Mouse (Mus musculus) liver, embryonic 14.5 days (tissue): ENCODE results near the gene Jhy.

Experiments
- CTCF ChIP-seq: IDR thresholded peaks from 2 replicates; pipeline ENCODE4 v1.5.1; 2016; ENCODE audit warnings: antibody characterized with exemption, low read depth, control low read depth
- EP300 ChIP-seq: IDR thresholded peaks from 2 replicates; pipeline ENCODE4 v1.6.1; 2016; ENCODE audit warnings: antibody characterized with exemption, low read depth

DNA sequence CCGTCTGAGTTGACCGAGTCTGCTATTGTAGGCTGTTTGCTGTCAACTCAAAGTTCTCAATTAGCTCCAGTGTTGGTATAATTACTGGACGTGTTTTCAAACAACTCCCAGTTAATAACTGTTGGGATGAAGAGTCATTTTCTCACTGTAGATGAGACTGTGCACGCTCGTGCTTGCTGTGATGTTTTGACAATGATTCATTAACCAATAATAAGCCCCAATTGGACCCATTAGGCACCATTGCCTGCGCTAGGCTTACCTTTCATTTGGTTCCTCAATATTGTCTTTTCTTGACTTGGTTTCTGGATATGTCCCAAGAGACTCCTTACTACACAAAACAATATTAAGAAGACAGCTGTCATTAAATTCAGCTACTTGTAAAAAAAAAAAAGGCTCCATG lies 71.5 kb downstream of the Jhy start:
- no peak for TF ChIP-seq CTCF
- no peak for TF ChIP-seq EP300
